Mouse (Mus musculus) embryonic fibroblast, embryonic 13.5 days (primary cell): ENCODE results near the gene Sdhaf1.

Experiments used
- CTCF ChIP-seq: IDR thresholded peaks from 2 replicates; pipeline ENCODE4 v1.5.1; 2011; ENCODE audit warnings: mild to moderate bottlenecking, control low read depth, low read length, moderate library complexity, borderline replicate concordance; ENCODE audit not compliant: insufficient read depth
- POLR2A ChIP-seq: IDR thresholded peaks from 2 replicates; pipeline ENCODE4 v1.6.1; 2011; ENCODE audit warnings: low read depth, mild to moderate bottlenecking, control low read depth, low read length, moderate library complexity

DNA sequence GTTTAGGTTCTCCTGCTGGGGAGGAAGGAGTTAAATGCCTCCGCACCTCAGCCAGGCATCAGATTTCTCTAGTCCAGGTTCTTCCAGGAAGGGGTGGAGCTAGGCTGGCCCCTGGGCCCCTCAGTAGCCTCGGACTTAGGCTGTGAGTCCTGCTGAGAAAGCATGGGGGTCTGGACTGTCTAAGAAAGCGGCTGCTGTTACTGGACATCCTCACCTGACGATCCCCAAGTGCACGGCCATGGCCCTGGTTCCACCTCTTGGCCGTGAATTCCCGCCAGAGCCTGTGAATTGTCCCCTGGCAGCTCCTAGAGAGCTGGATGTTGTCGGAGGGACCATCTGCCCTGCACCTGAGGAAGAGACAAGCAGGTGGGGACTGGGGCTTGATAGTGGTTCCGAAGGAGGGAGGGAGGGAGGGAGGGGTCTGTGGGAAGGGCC lies 9.0 kb downstream of the Sdhaf1 start, which contains the start of gene Syne4:
- TF ChIP-seq CTCF: no peak
- TF ChIP-seq POLR2A: no peak
